Mouse (Mus musculus) limb, embryonic 14.5 days (tissue): ENCODE measurements around the gene Syne1. TPM values are rescaled to one million over a fixed set of nuclear protein-coding genes. Genes with fewer than 3 reads are reported as not detected.

Experiments used
- ATAC-seq: fragments of 200-750 bp; cut with Nextera tagmentation; 2 replicates; pipeline ENCODE4 v1.8.0; 2017; ENCODE audit warnings: low read depth, moderate number of reproducible peaks, moderate TSS enrichment; ENCODE audit not compliant: low FRiP score
- DNase-seq: peaks from one replicate; pipeline ENCODE4 v3.0.0-alpha.2; 2015; ENCODE audit warnings: low spot score
- H3K27ac ChIP-seq: fragments of 300-500 bp; sonication (generic); replicated peaks from 2 replicates; pipeline ENCODE4 v1.5.1; 2014; ENCODE audit warnings: low read depth, mild to moderate bottlenecking, low read length, moderate library complexity, mixed read lengths
- H3K27me3 ChIP-seq: fragments of 300-500 bp; sonication (generic); 2 replicates; pipeline ENCODE4 v1.6.1; 2014; ENCODE audit warnings: low read length, mixed read lengths; ENCODE audit not compliant: control insufficient read depth, insufficient read depth
- H3K36me3 ChIP-seq: fragments of 300-500 bp; sonication (generic); 2 replicates; pipeline ENCODE4 v1.6.1; 2014; ENCODE audit warnings: mild to moderate bottlenecking, low read length, moderate library complexity, mixed read lengths; ENCODE audit not compliant: control insufficient read depth, insufficient read depth
- H3K4me1 ChIP-seq: fragments of 300-500 bp; sonication (generic); 2 replicates; pipeline ENCODE4 v1.6.1; 2014; ENCODE audit warnings: antibody characterized with exemption, low read length, mixed read lengths; ENCODE audit not compliant: control insufficient read depth, insufficient read depth
- H3K4me2 ChIP-seq: fragments of 300-500 bp; sonication (generic); replicated peaks from 2 replicates; pipeline ENCODE4 v1.6.1; 2014; ENCODE audit warnings: low read depth, mild to moderate bottlenecking, low read length, moderate library complexity; ENCODE audit not compliant: severe bottlenecking
- H3K4me3 ChIP-seq: fragments of 300-500 bp; sonication (generic); replicated peaks from 2 replicates; pipeline ENCODE4 v1.5.1; 2014; ENCODE audit warnings: low read length
- H3K9ac ChIP-seq: fragments of 300-500 bp; sonication (generic); 2 replicates; pipeline ENCODE4 v1.6.1; 2014; ENCODE audit warnings: mild to moderate bottlenecking, low read depth, low read length, moderate library complexity; ENCODE audit not compliant: severe bottlenecking
- H3K9me3 ChIP-seq: fragments of 300-500 bp; sonication (generic); 2 replicates; pipeline ENCODE4 v1.6.1; 2016; ENCODE audit warnings: low read length; ENCODE audit not compliant: control insufficient read depth
- POLR2A ChIP-seq: fragments of 200-500 bp; IDR thresholded peaks from 2 replicates; pipeline ENCODE4 v1.8.0; 2012; ENCODE audit warnings: inconsistent platforms, mild to moderate bottlenecking, moderate library complexity, borderline replicate concordance; ENCODE audit not compliant: insufficient read depth, insufficient read length; ENCODE audit errors: extremely low read depth
- WGBS: fragments of 180-500 bp; shearing (Covaris S2); extraction: QIAGEN DNeasy Blood & Tissue Kit; methylation state at CpG from one replicate; pipeline ENCODE4 v1.1.7; 2014; 5-methylcytosine and 5-hydroxymethylcytosine counted together
- polyA plus RNA-seq, 2 experiments: library from polyadenylated mRNA; depleted of rRNA in 1 of 2; stranded (reverse) in 1 of 2; unstranded in 1 of 2; fragments of >200 nt; fragmentation: Nextera tagmentation in 1 of 2; extraction: Ambion mirVana in 1 of 2; gene quantifications; 2 replicates each; pipeline versions ENCODE4 v1.2.1 to v1.2.3; 2012 to 2014

Gene Syne1
- polyA plus RNA-seq, 2 experiments, result 11.0 to 11.3 TPM

- H3K27me3 ChIP-seq, result no peaks in the 10 kb centered on the region
- no peak overlapping the region for H3K4me2 ChIP-seq
- H3K27ac ChIP-seq, result no peak overlapping the region
- no peaks in the 10 kb centered on the region for H3K9me3 ChIP-seq
- H3K4me1 ChIP-seq, result no peaks in the 10 kb centered on the region
- no peak for TF ChIP-seq POLR2A
- H3K36me3 ChIP-seq, result no peaks in the 10 kb centered on the region
- DNase-seq (no peak), ATAC-seq (no peak)
- no peak overlapping the region for H3K9ac ChIP-seq
- 73% methylated on average over 4 of the region's 4 CpGs for WGBS
- no peak overlapping the region for H3K4me3 ChIP-seq
Observed at GRCm38 (mm10) chr10:5591996-5592395, 40.7 kb upstream of the Syne1 start.

GRCm38 (mm10) chr10:5591061-5591460 is 39.8 kb upstream of the Syne1 start:
- H3K4me3 ChIP-seq, result no peak overlapping the region
- 81% methylated on average over 2 of the region's 2 CpGs for WGBS
- no peak for DNase-seq

GRCm38 (mm10) chr10:5573328-5573727 is 22.0 kb upstream of the Syne1 start:
- Histone ChIP-seq H3K36me3 (no peaks in the 10 kb centered on the region), H3K4me1 (no peaks in the 10 kb centered on the region), H3K9me3 (no peaks in the 10 kb centered on the region), H3K9ac (no peak overlapping the region), H3K4me3 (no peak overlapping the region), H3K27ac (no peak overlapping the region), H3K27me3 (no peaks in the 10 kb centered on the region), H3K4me2 (no peak overlapping the region)
- DNase-seq (no peak), ATAC-seq (no peak)
- no peak for TF ChIP-seq POLR2A
- WGBS, result 63% methylated on average over 2 of the region's 2 CpGs

More at GRCm38 (mm10) chr10:5591061-5591460, 39.8 kb upstream of the Syne1 start:
- Histone ChIP-seq H3K9me3 (no peaks in the 10 kb centered on the region), H3K36me3 (no peaks in the 10 kb centered on the region), H3K9ac (no peak overlapping the region), H3K4me1 (no peaks in the 10 kb centered on the region), H3K4me2 (no peak overlapping the region), H3K27me3 (no peaks in the 10 kb centered on the region), H3K27ac (no peak overlapping the region)
- no peak for TF ChIP-seq POLR2A
- no peak for ATAC-seq

- ATAC-seq (no peak), DNase-seq (no peak)
- Histone ChIP-seq H3K9ac (no peak overlapping the region), H3K27me3 (no peaks in the 10 kb centered on the region), H3K36me3 (no peaks in the 10 kb centered on the region), H3K4me3 (no peak overlapping the region), H3K4me2 (no peak overlapping the region), H3K27ac (no peak overlapping the region), H3K4me1 (no peaks in the 10 kb centered on the region), H3K9me3 (no peaks in the 10 kb centered on the region)
- 67% methylated on average over 5 of the region's 5 CpGs for WGBS
- no peak for TF ChIP-seq POLR2A
Observed at GRCm38 (mm10) chr10:5571332-5571731, 20.1 kb upstream of the Syne1 start.

- 85% methylated on average over 8 of the region's 8 CpGs for WGBS
- no peak overlapping the region for H3K9ac ChIP-seq
- no peak for DNase-seq
- no peaks in the 10 kb centered on the region for H3K9me3 ChIP-seq
- no peak for TF ChIP-seq POLR2A
- no peak overlapping the region for H3K4me3 ChIP-seq
- no peaks in the 10 kb centered on the region for H3K36me3 ChIP-seq
- no peak overlapping the region for H3K27ac ChIP-seq
- H3K27me3 ChIP-seq, result no peaks in the 10 kb centered on the region
- H3K4me1 ChIP-seq, result no peaks in the 10 kb centered on the region
- no peak overlapping the region for H3K4me2 ChIP-seq
- ATAC-seq, result no peak
Observed at GRCm38 (mm10) chr10:5570059-5570458, 18.8 kb upstream of the Syne1 start.

- H3K4me3 ChIP-seq, result no peak overlapping the region
- DNase-seq (no peak), ATAC-seq (no peak)
- no peaks in the 10 kb centered on the region for H3K9me3 ChIP-seq
- H3K4me2 ChIP-seq, result no peak overlapping the region
- no peak overlapping the region for H3K9ac ChIP-seq
- no peak overlapping the region for H3K27ac ChIP-seq
- no peaks in the 10 kb centered on the region for H3K36me3 ChIP-seq
- 88% methylated on average over 4 of the region's 4 CpGs for WGBS
- no peaks in the 10 kb centered on the region for H3K4me1 ChIP-seq
- no peak for TF ChIP-seq POLR2A
- H3K27me3 ChIP-seq, result no peaks in the 10 kb centered on the region
Observed at GRCm38 (mm10) chr10:5568991-5569390, 17.7 kb upstream of the Syne1 start.
